7 mouse cellular contexts compared by ENCODE assay signal in the genomic region with DNA sequence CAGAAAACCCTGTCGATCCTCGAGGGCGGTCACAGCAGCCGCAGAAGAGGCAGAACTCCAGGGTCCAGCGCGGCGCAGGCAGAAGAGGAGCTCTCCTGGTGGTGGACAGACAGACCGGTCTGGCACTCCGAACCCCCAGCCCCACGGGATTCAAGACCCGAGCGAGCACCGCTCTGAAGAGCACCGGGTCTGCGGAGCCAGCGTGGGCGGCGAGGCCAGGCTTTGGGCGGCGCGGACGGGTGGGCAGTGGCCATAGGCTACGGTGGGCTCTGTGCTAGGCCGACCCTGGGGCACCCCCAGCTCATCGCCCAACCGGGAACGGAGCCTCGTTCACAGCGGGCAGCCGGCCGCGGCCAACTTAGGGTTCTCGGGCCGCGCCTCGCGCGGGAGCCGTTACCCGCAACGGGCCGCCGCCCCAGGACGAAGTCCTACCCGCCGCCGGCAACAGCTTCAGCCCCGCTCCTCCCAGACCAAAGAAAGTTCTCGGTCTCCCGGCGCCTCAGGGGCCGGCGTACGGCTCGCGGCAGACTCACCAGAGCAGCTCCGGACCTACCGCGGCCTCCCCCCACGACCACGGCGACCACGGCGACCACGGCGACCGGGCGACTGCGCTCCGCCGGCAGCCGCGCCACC. TPM values are rescaled to one million over a fixed set of nuclear protein-coding genes. Genes with fewer than 3 reads are reported as not detected.
DNase-seq lines count a peak whose midpoint lies in the region; ATAC-seq and TF ChIP-seq lines count a peak whose summit lies in the region.

No protein-coding gene starts in this region.

- TF ChIP-seq POLR2A in embryonic fibroblast, embryonic 13.5 days (IDR thresholded peaks at IDR 0.05; ENCODE audit: low read depth, low read length): no peak

- peak overlapping the region; percentile 88 for H3K9ac ChIP-seq in lung, embryonic 15.5 days
- peak overlapping the region; percentile 74 for H3K9ac ChIP-seq in intestine, embryonic 15.5 days

- no peak for TF ChIP-seq CTCF in embryonic fibroblast, embryonic 13.5 days (IDR thresholded peaks at IDR 0.05; ENCODE audit: borderline replicate concordance, insufficient read depth, low read length)

- no peak for DNase-seq in lung, postnatal 25 days (ENCODE audit: low spot score)
- DNase-seq in adrenal gland, postnatal 36 days: peak; percentile 31 to 59
- peak; percentile 34 for DNase-seq in mesoderm, embryonic 11.5 days (ENCODE audit: low read depth, low spot score)
- DNase-seq in spleen, postnatal 14 days (ENCODE audit: low spot score in 2 of 2): no peak

- peak overlapping the region; percentile 67 for H3K27ac ChIP-seq in lung, embryonic 15.5 days
- no peak overlapping the region for H3K27ac ChIP-seq in embryonic fibroblast, embryonic 13.5 days (ENCODE audit: insufficient read depth, low read length)
- peak overlapping the region; percentile 82 for H3K27ac ChIP-seq in intestine, embryonic 15.5 days

- H3K27me3 ChIP-seq in lung, embryonic 15.5 days: no peaks in the 10 kb centered on the region
- H3K27me3 ChIP-seq in intestine, embryonic 15.5 days (replicated peaks): no peaks in the 10 kb centered on the region

- peak overlapping the region; percentile 75 for H3K4me3 ChIP-seq in lung, embryonic 15.5 days
- peak overlapping the region; percentile 52 for H3K4me3 ChIP-seq in embryonic fibroblast, embryonic 13.5 days (ENCODE audit: insufficient read depth, low read length)
- H3K4me3 ChIP-seq in intestine, embryonic 15.5 days (replicated peaks): peak overlapping the region; percentile 89

- H3K36me3 ChIP-seq in lung, embryonic 15.5 days: no peaks in the 10 kb centered on the region
- H3K36me3 ChIP-seq in intestine, embryonic 15.5 days: no peaks in the 10 kb centered on the region

- peak overlapping the region; percentile 96 for H3K4me2 ChIP-seq in lung, embryonic 15.5 days
- H3K4me2 ChIP-seq in intestine, embryonic 15.5 days (replicated peaks): peak overlapping the region; percentile 94

- peak; percentile 58 for ATAC-seq in lung, embryonic 15.5 days (ENCODE audit: borderline replicate concordance, extremely low read depth, low FRiP score, low TSS enrichment)
- ATAC-seq in intestine, embryonic 15.5 days: peak; percentile 88

- WGBS in lung, embryonic 15.5 days: under 1% methylated on average over 71 of the region's 73 CpGs
- WGBS in intestine, embryonic 15.5 days: under 1% methylated on average over 68 of the region's 73 CpGs

- H3K9me3 ChIP-seq in lung, embryonic 15.5 days: no peaks in the 10 kb centered on the region
- H3K9me3 ChIP-seq in intestine, embryonic 15.5 days: no peaks in the 10 kb centered on the region

- peaks cover 6% of the 10 kb centered on the region; the same call in 1 of the 2 replicates for H3K4me1 ChIP-seq in lung, embryonic 15.5 days
- no peaks in the 10 kb centered on the region for H3K4me1 ChIP-seq in embryonic fibroblast, embryonic 13.5 days (ENCODE audit: control insufficient read depth, insufficient read depth, low read length)
- peaks cover 3% of the 10 kb centered on the region; the same call in 1 of the 2 replicates for H3K4me1 ChIP-seq in intestine, embryonic 15.5 days (replicated peaks)

RNA-seq across cellular contexts. Expression of a gene that starts 0.4 kb away (rescaled TPM):
- 17.4 and 18.2 TPM in 2 replicates for polyA plus RNA-seq in lung, embryonic 15.5 days (2015; fragmentation: Nextera tagmentation; extraction: Ambion mirVana)
- 100 to 1,000 TPM in 1 of 2 experiments, 10 to 100 TPM in 1; 84.2 to 108 TPM for total RNA-seq in adrenal gland, postnatal 36 days (2021)
- 38.2 and 47.7 TPM in 2 replicates for polyA plus RNA-seq in embryonic fibroblast, embryonic 13.5 days (2011; ENCODE audit: insufficient read length, low read depth, missing spikeins)
- 14.3 and 16.1 TPM in 2 replicates for polyA plus RNA-seq in intestine, embryonic 15.5 days (2015; fragmentation: Nextera tagmentation; extraction: Ambion mirVana)

Comparison
In these comparisons a context has a peak if more than half of its experiments do, and no peak if none do; other contexts are left out.
1. DNase-seq: peak in adrenal gland, postnatal 36 days (2 of 2) and mesoderm, embryonic 11.5 days (single experiment); none in lung, postnatal 25 days (single experiment) and spleen, postnatal 14 days (0 of 2).
2. Peak in every context shown above with its lines, with median percentiles within 50 percentile points of each other: H3K4me3 ChIP-seq.